Mouse (Mus musculus) neural tube, embryonic 14.5 days (tissue): ENCODE measurements around the gene Tspan14. TPM values are rescaled to one million over a fixed set of nuclear protein-coding genes. Genes with fewer than 3 reads are reported as not detected.

Experiments
- ATAC-seq: fragments of 200-750 bp; cut with Nextera tagmentation; 2 replicates; pipeline ENCODE4 v1.8.0; 2017; ENCODE audit warnings: low read depth, mild to moderate bottlenecking, moderate TSS enrichment, moderate library complexity
- H3K27ac ChIP-seq: fragments of 300-500 bp; sonication (generic); 2 replicates; pipeline ENCODE4 v1.5.1; 2014; ENCODE audit warnings: low read depth, mild to moderate bottlenecking, control low read depth, low read length, moderate library complexity, mixed read lengths
- H3K27me3 ChIP-seq: fragments of 300-500 bp; sonication (generic); 2 replicates; pipeline ENCODE4 v1.6.1; 2014; ENCODE audit warnings: low read length; ENCODE audit not compliant: control insufficient read depth, insufficient read depth
- H3K36me3 ChIP-seq: fragments of 300-500 bp; sonication (generic); 2 replicates; pipeline ENCODE4 v1.6.1; 2014; ENCODE audit warnings: low read length, mixed read lengths; ENCODE audit not compliant: control insufficient read depth, insufficient read depth
- H3K4me1 ChIP-seq: fragments of 300-500 bp; sonication (generic); 2 replicates; pipeline ENCODE4 v1.6.1; 2014; ENCODE audit warnings: low read length; ENCODE audit not compliant: control insufficient read depth, insufficient read depth
- H3K4me2 ChIP-seq: fragments of 300-500 bp; sonication (generic); 2 replicates; pipeline ENCODE4 v1.6.1; 2014; ENCODE audit warnings: mild to moderate bottlenecking, low read depth, low read length, control low read depth
- H3K4me3 ChIP-seq: fragments of 300-500 bp; sonication (generic); 2 replicates; pipeline ENCODE4 v1.5.1; 2014; ENCODE audit warnings: low read depth, low read length, control low read depth, mixed read lengths
- H3K9ac ChIP-seq: fragments of 300-500 bp; sonication (generic); replicated peaks from 2 replicates; pipeline ENCODE4 v1.6.1; 2014; ENCODE audit warnings: low read depth, mild to moderate bottlenecking, control low read depth, low read length, mixed read lengths
- H3K9me3 ChIP-seq: fragments of 300-500 bp; sonication (generic); 2 replicates; pipeline ENCODE4 v1.6.1; 2016; ENCODE audit warnings: low read length; ENCODE audit not compliant: control insufficient read depth
- WGBS: fragments of 180-500 bp; shearing (Covaris S2); extraction: QIAGEN DNeasy Blood & Tissue Kit; methylation state at CpG from one replicate; pipeline ENCODE4 v1.1.7; 2014; 5-methylcytosine and 5-hydroxymethylcytosine counted together
- polyA plus RNA-seq: library from polyadenylated mRNA; unstranded; fragments of >200 nt; fragmentation: Nextera tagmentation; extraction: Ambion mirVana; gene quantifications from 2 replicates; pipeline ENCODE4 v1.2.1, GENCODE M21; 2014

Gene Tspan14
- polyA plus RNA-seq, 1 experiment from 2014 or later, result 45.2 TPM

GRCm38 (mm10) chr14:40921241-40921640 is 45.4 kb downstream of the Tspan14 start:
- Histone ChIP-seq H3K27ac (no peak overlapping the region), H3K36me3 (no peaks in the 10 kb centered on the region), H3K9me3 (no peaks in the 10 kb centered on the region), H3K4me3 (no peak overlapping the region), H3K4me2 (no peak overlapping the region), H3K9ac (no peak overlapping the region), H3K4me1 (no peaks in the 10 kb centered on the region; the same call in 1 of the 2 replicates), H3K27me3 (no peaks in the 10 kb centered on the region)
- ATAC-seq, result no peak
- WGBS, result 95% methylated on average over 1 of the region's 1 CpGs

DNA sequence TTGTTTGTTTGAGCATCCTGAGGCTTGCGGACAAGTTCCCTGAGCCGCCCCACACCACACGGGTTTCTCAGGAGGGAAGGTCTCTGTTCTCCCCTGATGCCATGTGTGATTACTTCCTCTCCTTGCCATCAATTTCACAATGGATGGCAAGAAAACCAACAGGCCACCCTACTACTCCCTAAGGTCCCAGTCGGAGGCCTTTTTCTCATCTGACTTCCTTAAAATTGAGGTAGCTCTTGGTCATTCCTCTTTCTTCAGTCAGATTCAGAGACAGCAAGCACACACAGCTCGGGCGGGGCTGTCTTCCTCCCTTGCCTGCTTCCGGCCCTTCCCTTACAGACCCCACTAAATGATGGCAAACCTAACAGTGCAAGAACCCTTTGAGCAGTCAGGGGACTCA is 47.1 kb downstream of the Tspan14 start:
- Histone ChIP-seq H3K27me3 (no peaks in the 10 kb centered on the region), H3K27ac (no peak overlapping the region), H3K4me1 (no peaks in the 10 kb centered on the region; the same call in 1 of the 2 replicates), H3K4me2 (no peak overlapping the region), H3K9ac (no peak overlapping the region), H3K9me3 (no peaks in the 10 kb centered on the region), H3K36me3 (peaks cover 8% of the 10 kb centered on the region; the same call in 1 of the 2 replicates), H3K4me3 (no peak overlapping the region)
- 92% methylated on average over 7 of the region's 7 CpGs for WGBS
- no peak for ATAC-seq

DNA sequence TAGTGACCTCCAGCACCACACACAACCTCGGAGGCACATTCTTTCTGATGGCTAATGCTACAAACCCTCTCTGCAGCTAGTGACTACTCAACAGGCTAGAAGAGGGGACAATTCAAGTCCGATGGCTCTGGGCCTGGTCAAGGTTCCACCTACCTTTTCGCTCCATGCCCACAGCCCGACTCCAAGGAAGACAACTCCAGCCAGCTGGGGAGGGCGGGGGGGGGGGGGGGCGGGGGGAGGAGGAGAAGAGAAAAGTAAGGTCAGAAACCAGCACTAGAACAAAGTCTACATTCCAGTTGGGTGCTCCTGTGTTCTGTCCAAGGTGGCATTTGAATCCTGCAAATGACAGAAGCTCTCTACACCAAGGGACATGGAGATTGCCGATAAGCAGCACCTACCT is 48.1 kb downstream of the Tspan14 start:
- ATAC-seq, result no peak

GRCm38 (mm10) chr14:40917632-40918031 is 49.0 kb downstream of the Tspan14 start:
- H3K4me1 ChIP-seq, result no peaks in the 10 kb centered on the region
- no peak overlapping the region for H3K4me3 ChIP-seq
- no peak overlapping the region for H3K27ac ChIP-seq
- 0% methylated on average over 1 of the region's 1 CpGs for WGBS
- H3K27me3 ChIP-seq, result no peaks in the 10 kb centered on the region
- H3K4me2 ChIP-seq, result no peak overlapping the region
- ATAC-seq, result peak; percentile 62
- peaks cover 15% of the 10 kb centered on the region; the same call in 1 of the 2 replicates for H3K36me3 ChIP-seq
- no peak overlapping the region for H3K9ac ChIP-seq
- no peaks in the 10 kb centered on the region for H3K9me3 ChIP-seq

More for the DNA sequence above, 48.1 kb downstream of the Tspan14 start:
- H3K27ac ChIP-seq, result no peak overlapping the region; the same call in 1 of the 2 replicates
- H3K27me3 ChIP-seq, result no peaks in the 10 kb centered on the region
- 71% methylated on average over 5 of the region's 7 CpGs for WGBS
- H3K9me3 ChIP-seq, result no peaks in the 10 kb centered on the region
- no peak overlapping the region for H3K4me3 ChIP-seq
- H3K4me1 ChIP-seq, result no peaks in the 10 kb centered on the region
- H3K9ac ChIP-seq, result no peak overlapping the region
- H3K4me2 ChIP-seq, result no peak overlapping the region
- H3K36me3 ChIP-seq, result peaks cover 9% of the 10 kb centered on the region; the same call in 1 of the 2 replicates

DNA sequence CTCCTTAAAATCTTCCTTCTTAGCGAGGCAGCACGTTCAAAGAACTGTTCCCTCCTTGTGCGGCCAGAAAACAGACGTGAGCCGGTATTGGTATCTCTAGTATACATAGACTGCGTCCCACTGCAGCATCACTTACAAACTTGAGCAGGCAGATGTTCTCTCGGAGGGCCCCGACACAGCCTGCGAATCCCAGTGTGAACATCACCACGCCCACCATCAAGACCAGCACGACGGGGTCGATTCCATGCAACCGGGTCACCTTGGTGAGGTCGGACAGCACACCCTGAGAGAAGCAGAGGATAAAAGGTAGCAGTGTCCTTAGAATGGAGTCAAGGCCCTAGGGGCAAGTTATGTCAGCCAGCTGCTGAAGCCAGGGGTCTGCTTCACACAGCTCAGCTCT is 49.9 kb downstream of the Tspan14 start:
- ATAC-seq, result no peak

GRCm38 (mm10) chr14:40915838-40916237 is 50.8 kb downstream of the Tspan14 start:
- no peaks in the 10 kb centered on the region for H3K9me3 ChIP-seq
- H3K9ac ChIP-seq, result no peak overlapping the region
- WGBS, result 94% methylated on average over 8 of the region's 8 CpGs
- H3K27me3 ChIP-seq, result no peaks in the 10 kb centered on the region
- no peak overlapping the region for H3K4me2 ChIP-seq
- no peaks in the 10 kb centered on the region for H3K4me1 ChIP-seq
- H3K27ac ChIP-seq, result no peak overlapping the region
- peaks cover 23% of the 10 kb centered on the region for H3K36me3 ChIP-seq
- ATAC-seq, result no peak
- no peak overlapping the region for H3K4me3 ChIP-seq

More for the DNA sequence above, 49.9 kb downstream of the Tspan14 start:
- H3K27ac ChIP-seq, result no peak overlapping the region
- H3K4me2 ChIP-seq, result no peak overlapping the region
- no peaks in the 10 kb centered on the region for H3K4me1 ChIP-seq
- no peak overlapping the region for H3K9ac ChIP-seq
- H3K9me3 ChIP-seq, result no peaks in the 10 kb centered on the region
- peaks cover 15% of the 10 kb centered on the region; the same call in 1 of the 2 replicates for H3K36me3 ChIP-seq
- no peak overlapping the region for H3K4me3 ChIP-seq
- H3K27me3 ChIP-seq, result no peaks in the 10 kb centered on the region
- WGBS, result 93% methylated on average over 15 of the region's 15 CpGs

- peaks cover 31% of the 10 kb centered on the region for H3K36me3 ChIP-seq
- H3K27me3 ChIP-seq, result no peaks in the 10 kb centered on the region
- H3K27ac ChIP-seq, result no peak overlapping the region
- no peaks in the 10 kb centered on the region for H3K9me3 ChIP-seq
- H3K4me1 ChIP-seq, result no peaks in the 10 kb centered on the region
- no peak overlapping the region for H3K4me2 ChIP-seq
- H3K9ac ChIP-seq, result no peak overlapping the region
- WGBS, result 80% methylated on average over 3 of the region's 3 CpGs
- H3K4me3 ChIP-seq, result no peak overlapping the region
- ATAC-seq, result no peak; the same call in 1 of the 2 replicates
Observed at GRCm38 (mm10) chr14:40914701-40915100, 51.9 kb downstream of the Tspan14 start.

DNA sequence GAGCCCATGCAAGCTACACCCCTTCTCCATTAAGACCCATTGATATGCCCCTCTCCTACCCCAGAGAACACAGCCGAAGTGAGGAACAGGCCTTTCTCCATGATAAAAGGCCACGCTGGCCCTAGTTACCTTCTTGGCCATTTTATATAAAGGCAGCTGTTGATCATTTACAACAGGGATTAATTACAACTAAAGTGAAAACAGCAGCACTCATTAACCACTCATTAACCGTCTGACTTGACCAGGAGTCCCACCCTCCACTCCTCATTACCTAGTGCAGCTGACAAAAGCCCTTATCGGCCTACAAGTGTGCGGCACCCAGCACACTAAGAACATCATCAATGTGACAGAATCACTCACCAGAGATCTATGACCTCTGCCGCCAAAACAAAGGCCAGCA is 52.9 kb downstream of the Tspan14 start:
- Histone ChIP-seq H3K4me3 (no peak overlapping the region), H3K4me1 (no peaks in the 10 kb centered on the region), H3K36me3 (peaks cover 41% of the 10 kb centered on the region), H3K9ac (no peak overlapping the region), H3K27ac (no peak overlapping the region), H3K27me3 (no peaks in the 10 kb centered on the region), H3K9me3 (no peaks in the 10 kb centered on the region), H3K4me2 (no peak overlapping the region)
- 60% methylated on average over 6 of the region's 6 CpGs for WGBS
- no peak for ATAC-seq

- Histone ChIP-seq H3K4me1 (no peaks in the 10 kb centered on the region), H3K9me3 (no peaks in the 10 kb centered on the region), H3K9ac (no peak overlapping the region), H3K36me3 (peaks cover 62% of the 10 kb centered on the region), H3K4me3 (no peak overlapping the region), H3K4me2 (no peak overlapping the region), H3K27ac (no peak overlapping the region), H3K27me3 (no peaks in the 10 kb centered on the region)
- no peak for ATAC-seq
Observed at GRCm38 (mm10) chr14:40911529-40911928, 55.1 kb downstream of the Tspan14 start.
